In genomic region chr3:86750652-86751051, GRCm38 (mm10) we compare ENCODE assay signal across 21 mouse cellular contexts.
DNase-seq lines count a peak whose midpoint lies in the region; ATAC-seq lines count a peak whose summit lies in the region.
"Had no signal": no experiment of that assay in that cellular context is flagged by ENCODE, and none has a peak within 500 bp of the region (broad histone marks: within the 10 kb centered on the region; RNA-seq: fewer than 3 reads in every experiment).

No protein-coding gene starts in this region.

- peak overlapping the region; percentile 33 for H3K4me2 ChIP-seq in neural tube, embryonic 13.5 days
- peak overlapping the region; percentile 34 for H3K4me2 ChIP-seq in intestine, embryonic 14.5 days (ENCODE audit: low read length)
- H3K4me2 ChIP-seq in midbrain, embryonic 14.5 days (ENCODE audit: low read length), result peak overlapping the region; percentile 37
- H3K4me2 ChIP-seq: heart, embryonic 15.5 days; lung, embryonic 15.5 days; stomach, embryonic 15.5 days had no signal

- H3K4me1 ChIP-seq in neural tube, embryonic 13.5 days (replicated peaks), result peaks cover 45% of the 10 kb centered on the region
- H3K4me1 ChIP-seq in intestine, embryonic 14.5 days (replicated peaks; ENCODE audit: control insufficient read depth, insufficient read depth, low read length), result peaks cover 35% of the 10 kb centered on the region
- peaks cover 43% of the 10 kb centered on the region for H3K4me1 ChIP-seq in midbrain, embryonic 14.5 days (ENCODE audit: control insufficient read depth, insufficient read depth, low read length)
- H3K4me1 ChIP-seq: heart, embryonic 15.5 days; stomach, embryonic 15.5 days had no signal

- H3K9ac ChIP-seq in neural tube, embryonic 13.5 days, result peak overlapping the region; percentile 52
- peak overlapping the region; percentile 35 for H3K9ac ChIP-seq in intestine, embryonic 14.5 days (ENCODE audit: low read length)
- peak overlapping the region; percentile 36 for H3K9ac ChIP-seq in midbrain, embryonic 14.5 days (replicated peaks; ENCODE audit: low read length)
- H3K9ac ChIP-seq: heart, embryonic 15.5 days; lung, embryonic 15.5 days; stomach, embryonic 15.5 days had no signal

- H3K27me3 ChIP-seq in neural tube, embryonic 13.5 days, result no peaks in the 10 kb centered on the region
- no peaks in the 10 kb centered on the region for H3K27me3 ChIP-seq in intestine, embryonic 14.5 days (replicated peaks; ENCODE audit: control insufficient read depth, insufficient read depth, low read length)
- no peaks in the 10 kb centered on the region for H3K27me3 ChIP-seq in midbrain, embryonic 14.5 days (ENCODE audit: control insufficient read depth, insufficient read depth, low read length)
- H3K27me3 ChIP-seq: heart, embryonic 15.5 days; lung, embryonic 15.5 days; megakaryocyte, embryonic 14.5 days; stomach, embryonic 15.5 days had no signal

- no peak for DNase-seq in neural tube, embryonic 10.5 days (ENCODE audit: extremely low spot score, low spot score)
- DNase-seq in intestine, embryonic 14.5 days (ENCODE audit: low spot score), result no peak
- DNase-seq in midbrain, embryonic 14.5 days, result peak; percentile 71
- no peak for DNase-seq in urinary bladder, postnatal 10 days (ENCODE audit: low spot score)
- no peak for DNase-seq in cerebellum, postnatal 25 days
- DNase-seq in cerebellum, adult 11-12 months, result no peak
- no peak for DNase-seq in lung, postnatal 4 days
- DNase-seq: adrenal gland, adult 2 months; cerebellum, adult 2 months; gastrocnemius, adult 2 months; heart, adult 18-20 months; kidney, postnatal 10 days; liver had no signal

- 29% methylated on average over 7 of the region's 7 CpGs for WGBS in neural tube, embryonic 13.5 days
- WGBS in intestine, embryonic 14.5 days, result 35% methylated on average over 7 of the region's 7 CpGs
- 12% methylated on average over 7 of the region's 7 CpGs for whole genome bisulfite sequencing in midbrain, embryonic 14.5 days

- H3K4me3 ChIP-seq in neural tube, embryonic 13.5 days, result no peak overlapping the region
- H3K4me3 ChIP-seq in intestine, embryonic 14.5 days (ENCODE audit: low read depth, low read length), result no peak overlapping the region
- H3K4me3 ChIP-seq in midbrain, embryonic 14.5 days (replicated peaks; ENCODE audit: low read depth, low read length), result no peak overlapping the region
- H3K4me3 ChIP-seq: gastrocnemius, adult 2 months; heart, embryonic 15.5 days; left cerebral cortex, adult 2 months; lung, embryonic 15.5 days; megakaryocyte, embryonic 14.5 days; stomach, embryonic 15.5 days had no signal

- no peaks in the 10 kb centered on the region for H3K36me3 ChIP-seq in neural tube, embryonic 13.5 days
- no peaks in the 10 kb centered on the region for H3K36me3 ChIP-seq in intestine, embryonic 14.5 days (ENCODE audit: control insufficient read depth, insufficient read depth, low read length)
- H3K36me3 ChIP-seq in midbrain, embryonic 14.5 days (ENCODE audit: control insufficient read depth, insufficient read depth, low read length), result no peaks in the 10 kb centered on the region
- H3K36me3 ChIP-seq: G1E; heart, embryonic 15.5 days; lung, embryonic 15.5 days; stomach, embryonic 15.5 days had no signal

- no peak for ATAC-seq in neural tube, embryonic 13.5 days (ENCODE audit: low read depth)
- no peak for ATAC-seq in intestine, embryonic 14.5 days (replicated peaks; ENCODE audit: low FRiP score, low TSS enrichment, low read depth)
- no peak for ATAC-seq in midbrain, embryonic 14.5 days (ENCODE audit: low FRiP score, low TSS enrichment)
- ATAC-seq: inflammation-experienced regulatory T-cells, adult 6 months had no signal

- H3K9me3 ChIP-seq in neural tube, embryonic 13.5 days, result no peaks in the 10 kb centered on the region
- H3K9me3 ChIP-seq in intestine, embryonic 14.5 days (ENCODE audit: control insufficient read depth, low read length), result no peaks in the 10 kb centered on the region
- H3K9me3 ChIP-seq in midbrain, embryonic 14.5 days (ENCODE audit: control insufficient read depth, low read length), result no peaks in the 10 kb centered on the region
- H3K9me3 ChIP-seq: G1E; heart, embryonic 15.5 days; lung, embryonic 15.5 days; megakaryocyte, embryonic 14.5 days; stomach, embryonic 15.5 days had no signal

- H3K27ac ChIP-seq in neural tube, embryonic 13.5 days (replicated peaks), result peak overlapping the region; percentile 87
- H3K27ac ChIP-seq in intestine, embryonic 14.5 days (ENCODE audit: low read depth), result peak overlapping the region; percentile 75
- peak overlapping the region; percentile 73 for H3K27ac ChIP-seq in midbrain, embryonic 14.5 days (replicated peaks; ENCODE audit: low read depth, low read length)
- H3K27ac ChIP-seq: gastrocnemius, adult 2 months; heart, embryonic 15.5 days; left cerebral cortex, adult 2 months; lung, embryonic 15.5 days; stomach, embryonic 15.5 days had no signal
